Mouse (Mus musculus) limb, embryonic 15.5 days (tissue): ENCODE data around the gene Gm20388. TPM values are rescaled to one million over a fixed set of nuclear protein-coding genes. Genes with fewer than 3 reads are reported as not detected.
"Not testable (repeated sequence)": the region's sequence is repeated elsewhere in the genome, so short reads cannot be mapped to it uniquely, and the experiment has no call there.

Source experiments
- ATAC-seq: fragments of 200-750 bp; cut with Nextera tagmentation; 2 replicates; pipeline ENCODE4 v1.8.0; 2017; ENCODE audit warnings: low read depth, moderate TSS enrichment; ENCODE audit not compliant: insufficient number of reproducible peaks, low FRiP score, low TSS enrichment
- H3K27ac ChIP-seq: fragments of 300-500 bp; sonication (generic); 2 replicates; pipeline ENCODE4 v1.5.1; 2015; ENCODE audit warnings: moderate library complexity, mild to moderate bottlenecking, inconsistent platforms
- H3K27me3 ChIP-seq: fragments of 300-500 bp; sonication (generic); 2 replicates; pipeline ENCODE4 v1.6.1; 2015; ENCODE audit warnings: inconsistent platforms
- H3K36me3 ChIP-seq: fragments of 300-500 bp; sonication (generic); 2 replicates; pipeline ENCODE4 v1.6.1; 2015; ENCODE audit warnings: inconsistent platforms
- H3K4me1 ChIP-seq: fragments of 300-500 bp; sonication (generic); 2 replicates; pipeline ENCODE4 v1.6.1; 2015; ENCODE audit warnings: inconsistent platforms
- H3K4me2 ChIP-seq: fragments of 300-500 bp; sonication (generic); 2 replicates; pipeline ENCODE4 v1.6.1; 2015; ENCODE audit warnings: mild to moderate bottlenecking, inconsistent platforms
- H3K4me3 ChIP-seq: fragments of 300-500 bp; sonication (generic); 2 replicates; pipeline ENCODE4 v1.5.1; 2015; ENCODE audit warnings: mild to moderate bottlenecking, inconsistent platforms
- H3K9ac ChIP-seq: fragments of 300-500 bp; sonication (generic); 2 replicates; pipeline ENCODE4 v1.6.1; 2015; ENCODE audit warnings: inconsistent platforms
- H3K9me3 ChIP-seq: fragments of 300-500 bp; sonication (generic); 2 replicates; pipeline ENCODE4 v1.6.1; 2016; ENCODE audit warnings: inconsistent platforms
- WGBS: fragments of 180-500 bp; shearing (Covaris S2); methylation state at CpG from one replicate; pipeline ENCODE4 v1.1.7; 2015; 5-methylcytosine and 5-hydroxymethylcytosine counted together
- polyA plus RNA-seq: library from polyadenylated mRNA; unstranded; fragments of >200 nt; fragmentation: Nextera tagmentation; extraction: Ambion mirVana; gene quantifications from 2 replicates; pipeline ENCODE4 v1.2.1, GENCODE M21; 2015

Gene Gm20388
- polyA plus RNA-seq, 1 experiment from 2014 or later: 4.9 TPM

DNA sequence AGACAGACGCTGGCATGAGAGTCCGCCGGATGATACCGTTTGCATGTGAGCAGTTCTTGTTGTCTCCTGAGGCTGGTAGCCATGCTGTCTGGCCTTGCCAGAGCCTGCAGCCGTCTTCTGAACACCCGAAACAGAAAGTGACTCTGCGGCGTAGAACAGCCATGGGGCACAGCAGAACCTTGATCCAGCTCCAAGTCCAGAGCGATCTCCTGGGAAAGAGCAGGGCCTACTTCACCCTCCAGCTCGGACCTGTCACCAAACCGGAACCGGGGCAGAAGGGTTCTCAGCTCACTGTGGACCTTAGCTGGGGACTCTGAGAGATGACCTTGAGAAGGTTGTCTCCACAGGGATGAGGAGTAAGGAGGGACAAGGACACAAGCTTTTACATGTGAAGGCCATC lies 3364.5 kb downstream of the Gm20388 start:
- 91% methylated on average over 12 of the region's 12 CpGs for WGBS

DNA sequence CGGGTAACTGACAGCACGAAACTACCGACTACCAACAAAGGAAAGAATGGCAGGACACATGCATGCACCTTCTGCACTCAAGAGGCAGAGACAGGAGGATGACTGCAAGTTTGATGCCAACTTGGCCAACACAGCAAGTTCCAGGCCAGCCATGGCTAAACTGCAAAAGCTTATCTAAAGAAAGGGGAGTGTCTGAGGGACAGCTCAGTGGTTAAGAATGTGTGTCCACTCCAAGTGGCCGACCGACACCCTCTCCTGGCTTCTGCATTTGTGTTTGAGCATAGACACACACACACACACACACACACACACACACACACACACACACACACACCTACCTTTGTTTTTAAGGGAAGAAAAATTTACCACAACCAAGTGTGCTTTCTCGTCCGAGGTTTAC lies 3367.8 kb downstream of the Gm20388 start:
- WGBS: 75% methylated on average over 7 of the region's 7 CpGs
- Histone ChIP-seq H3K9ac (no peak overlapping the region), H3K36me3 (peaks cover 23% of the 10 kb centered on the region), H3K9me3 (no peaks in the 10 kb centered on the region), H3K27me3 (no peaks in the 10 kb centered on the region), H3K4me2 (no peak overlapping the region), H3K4me1 (no peaks in the 10 kb centered on the region), H3K4me3 (no peak overlapping the region), H3K27ac (no peak overlapping the region)
- ATAC-seq: no peak

More for the DNA sequence above, 3364.5 kb downstream of the Gm20388 start:
- Histone ChIP-seq H3K36me3 (peaks cover 4% of the 10 kb centered on the region; the same call in 1 of the 2 replicates), H3K9ac (no peak overlapping the region), H3K4me1 (no peaks in the 10 kb centered on the region), H3K4me3 (no peak overlapping the region), H3K9me3 (no peaks in the 10 kb centered on the region), H3K27ac (no peak overlapping the region), H3K4me2 (no peak overlapping the region), H3K27me3 (no peaks in the 10 kb centered on the region)
- ATAC-seq: no peak

DNA sequence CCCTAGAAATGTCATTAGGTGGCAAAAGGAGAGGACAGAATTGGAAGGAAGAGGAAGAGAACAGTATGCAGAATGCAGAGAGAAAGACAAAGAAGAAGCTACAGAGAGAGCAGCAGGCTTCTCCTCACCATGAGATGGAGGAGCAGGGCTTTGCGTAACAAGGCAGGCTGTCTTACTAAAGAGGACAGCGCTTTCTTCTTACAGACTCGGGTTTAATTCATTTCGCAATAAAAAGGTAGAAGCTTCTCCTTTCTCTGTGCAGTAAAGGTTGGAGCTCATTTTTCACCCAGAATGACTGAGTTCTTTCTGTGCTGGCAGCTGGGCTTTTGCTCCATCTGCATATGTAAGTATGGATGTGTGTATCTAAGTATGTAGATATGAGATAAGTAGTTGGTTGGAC lies 3369.2 kb downstream of the Gm20388 start:
- Histone ChIP-seq H3K27ac (no peak overlapping the region), H3K9me3 (no peaks in the 10 kb centered on the region), H3K9ac (no peak overlapping the region), H3K4me3 (no peak overlapping the region), H3K27me3 (no peaks in the 10 kb centered on the region), H3K4me2 (no peak overlapping the region), H3K4me1 (no peaks in the 10 kb centered on the region), H3K36me3 (peaks cover 23% of the 10 kb centered on the region)
- WGBS: 88% methylated on average over 4 of the region's 4 CpGs
- no peak for ATAC-seq

DNA sequence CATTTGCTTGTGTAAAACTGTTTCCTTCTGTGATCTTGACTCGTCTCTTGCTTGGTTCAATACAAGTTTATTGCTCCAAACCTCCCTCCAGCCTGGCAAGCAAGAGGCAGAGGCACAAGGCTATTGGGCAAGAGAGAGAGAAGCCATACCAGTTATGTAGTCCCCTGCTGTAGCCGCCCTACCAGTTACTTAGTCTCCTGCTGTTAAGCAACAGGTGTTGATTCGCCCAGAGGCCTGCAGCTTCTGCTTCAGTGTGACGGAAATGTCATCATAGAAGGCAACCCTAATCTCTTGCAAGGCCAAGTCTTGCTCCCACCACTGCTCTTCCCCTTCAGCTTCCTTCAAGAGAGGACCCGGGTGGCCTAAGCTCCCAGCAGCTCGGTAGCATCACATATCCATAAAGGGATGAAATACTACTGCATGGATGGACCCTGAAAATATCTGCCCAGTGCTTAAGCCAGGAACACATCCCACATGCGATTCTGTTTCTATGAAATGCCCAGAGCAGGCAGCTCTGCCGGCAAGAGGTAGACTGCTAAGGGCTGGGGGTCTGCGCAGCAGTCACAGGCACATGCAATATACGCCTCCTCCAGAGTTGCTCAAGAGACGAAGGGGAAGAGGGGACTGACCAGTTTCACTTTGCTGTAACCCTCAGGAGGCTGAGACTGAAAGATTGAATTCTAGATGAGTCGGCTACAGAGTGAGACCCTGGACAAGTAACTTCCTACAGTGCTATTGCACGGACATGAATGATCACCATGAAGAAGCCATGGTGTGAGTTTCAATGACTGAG lies 3369.9 kb downstream of the Gm20388 start:
- H3K9me3 ChIP-seq: no peaks in the 10 kb centered on the region
- no peak for ATAC-seq
- no peak overlapping the region for H3K4me2 ChIP-seq
- no peak overlapping the region for H3K9ac ChIP-seq
- H3K36me3 ChIP-seq: peaks cover 19% of the 10 kb centered on the region
- H3K4me3 ChIP-seq: no peak overlapping the region
- no peaks in the 10 kb centered on the region for H3K27me3 ChIP-seq
- no peaks in the 10 kb centered on the region for H3K4me1 ChIP-seq
- WGBS: 83% methylated on average over 13 of the region's 13 CpGs
- H3K27ac ChIP-seq: no peak overlapping the region

DNA sequence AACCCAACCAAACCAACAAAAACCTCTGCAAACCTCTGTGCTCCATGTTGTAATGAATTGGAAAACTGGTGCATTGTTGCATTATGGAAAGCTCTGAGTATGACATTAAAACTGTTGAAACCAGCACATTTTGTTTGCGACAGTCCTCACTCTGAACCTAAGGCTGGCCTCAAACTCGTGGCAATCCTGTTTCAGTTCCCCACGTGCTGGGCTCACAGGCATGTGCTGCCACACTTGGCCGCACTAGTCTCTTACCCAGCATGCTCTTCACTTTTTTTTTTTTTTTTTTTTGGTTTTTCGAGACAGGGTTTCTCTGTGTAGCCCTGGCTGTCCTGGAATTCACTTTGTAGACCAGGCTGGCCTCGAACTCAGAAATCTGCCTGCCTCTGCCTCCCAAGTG lies 3372.4 kb downstream of the Gm20388 start:
- not testable (repeated sequence) for H3K27me3 ChIP-seq, H3K4me2 ChIP-seq, H3K4me1 ChIP-seq, ATAC-seq, H3K27ac ChIP-seq, H3K9me3 ChIP-seq, H3K9ac ChIP-seq, H3K4me3 ChIP-seq
- peaks cover 27% of the 10 kb centered on the region for H3K36me3 ChIP-seq
- 87% methylated on average over 5 of the region's 6 CpGs for WGBS

DNA sequence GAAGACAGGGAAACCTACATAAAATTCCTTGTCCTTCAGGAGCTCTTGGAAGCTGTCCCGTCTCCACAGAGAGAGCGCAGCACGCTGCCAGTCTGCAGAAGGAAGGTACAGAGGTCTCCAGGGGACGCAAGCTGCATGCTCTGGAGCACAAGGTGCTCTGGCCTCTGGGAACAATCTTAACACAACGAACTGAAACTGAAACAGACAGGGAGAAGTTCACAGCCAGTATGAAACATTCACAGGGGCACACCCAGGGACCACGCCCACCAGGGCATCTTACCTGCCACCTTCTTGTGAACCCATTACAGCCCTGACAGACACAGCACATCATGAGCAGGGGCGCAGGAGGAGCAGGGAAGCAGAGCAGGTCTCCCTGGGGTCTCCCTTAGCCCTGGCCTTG lies 3373.3 kb downstream of the Gm20388 start:
- ATAC-seq: no peak
- Histone ChIP-seq H3K4me1 (no peaks in the 10 kb centered on the region), H3K9me3 (no peaks in the 10 kb centered on the region), H3K4me3 (no peak overlapping the region), H3K9ac (no peak overlapping the region), H3K36me3 (peaks cover 35% of the 10 kb centered on the region), H3K4me2 (no peak overlapping the region), H3K27me3 (no peaks in the 10 kb centered on the region), H3K27ac (no peak overlapping the region)
- 84% methylated on average over 7 of the region's 7 CpGs for WGBS

DNA sequence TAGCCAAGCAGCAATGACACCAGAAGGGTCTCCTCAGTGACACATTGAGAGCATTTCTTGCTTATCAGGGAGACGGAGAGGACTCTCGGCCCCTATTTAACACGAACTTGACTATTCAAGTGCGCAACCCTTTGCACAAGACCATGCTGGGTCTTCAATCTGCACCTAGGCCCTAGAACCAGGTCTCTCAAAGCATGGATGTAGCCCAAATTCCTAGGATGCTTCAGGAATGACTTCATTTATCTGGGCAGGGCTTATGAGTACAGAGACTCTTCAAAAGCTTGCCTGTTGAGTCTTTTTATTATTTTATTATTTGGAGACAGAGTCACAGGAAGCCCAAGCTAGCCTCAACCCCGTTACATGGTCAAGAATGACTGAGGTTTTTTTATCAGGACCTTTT lies 3373.9 kb downstream of the Gm20388 start:
- no peak overlapping the region for H3K27ac ChIP-seq
- H3K4me2 ChIP-seq: no peak overlapping the region
- no peaks in the 10 kb centered on the region for H3K4me1 ChIP-seq
- no peak overlapping the region for H3K4me3 ChIP-seq
- 92% methylated on average over 5 of the region's 5 CpGs for WGBS
- no peak for ATAC-seq
- H3K9ac ChIP-seq: no peak overlapping the region
- H3K27me3 ChIP-seq: no peaks in the 10 kb centered on the region
- no peaks in the 10 kb centered on the region for H3K9me3 ChIP-seq
- H3K36me3 ChIP-seq: peaks cover 36% of the 10 kb centered on the region

DNA sequence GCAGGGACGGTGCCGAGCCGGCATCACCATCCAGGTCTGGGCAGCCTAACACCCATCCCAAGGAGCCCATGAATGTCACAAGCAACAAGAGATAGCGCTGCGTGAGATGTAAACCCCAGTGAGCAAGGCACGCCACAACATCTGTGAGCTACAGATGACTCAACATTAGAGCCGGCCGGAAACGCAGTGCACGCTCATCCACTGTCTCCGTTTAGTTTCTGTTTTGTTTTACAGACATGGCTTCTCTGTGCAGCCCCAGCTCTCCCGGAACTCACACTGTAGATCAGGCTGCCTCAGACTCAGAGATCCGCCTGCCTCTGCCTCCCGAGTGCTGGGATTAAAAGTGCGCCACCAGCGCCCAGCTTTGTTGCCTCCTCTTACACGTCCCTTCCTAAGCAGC lies 3376.7 kb downstream of the Gm20388 start:
- peaks cover 27% of the 10 kb centered on the region for H3K36me3 ChIP-seq
- ATAC-seq: no peak

DNA sequence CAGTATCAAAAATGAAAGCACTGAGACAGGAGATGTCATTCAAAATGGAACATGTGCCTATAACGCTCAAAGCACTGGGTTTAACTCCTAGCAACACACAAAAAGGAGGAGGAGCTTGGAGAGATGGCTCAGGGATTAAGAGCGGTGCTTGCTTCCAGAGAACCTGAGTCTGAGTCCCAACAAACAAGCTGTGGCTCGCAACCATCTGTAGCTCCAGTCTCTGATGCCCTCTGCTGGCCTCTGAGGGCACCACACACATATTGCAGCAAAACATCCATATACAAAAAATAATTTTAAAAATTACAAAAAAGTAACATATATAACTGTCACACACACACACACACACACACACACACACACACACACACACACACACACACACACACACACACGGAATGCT lies 3379.5 kb downstream of the Gm20388 start:
- H3K4me1 ChIP-seq: no peaks in the 10 kb centered on the region
- no peaks in the 10 kb centered on the region for H3K9me3 ChIP-seq
- H3K9ac ChIP-seq: no peak overlapping the region
- 70% methylated on average over 4 of the region's 4 CpGs for WGBS
- no peak overlapping the region for H3K27ac ChIP-seq
- H3K27me3 ChIP-seq: no peaks in the 10 kb centered on the region
- ATAC-seq: no peak
- H3K36me3 ChIP-seq: peaks cover 27% of the 10 kb centered on the region
- no peak overlapping the region for H3K4me2 ChIP-seq
- H3K4me3 ChIP-seq: no peak overlapping the region

More for the DNA sequence above, 3376.7 kb downstream of the Gm20388 start:
- Histone ChIP-seq H3K27ac (no peak overlapping the region), H3K27me3 (no peaks in the 10 kb centered on the region), H3K4me2 (no peak overlapping the region), H3K9me3 (no peaks in the 10 kb centered on the region), H3K4me1 (no peaks in the 10 kb centered on the region), H3K4me3 (no peak overlapping the region), H3K9ac (no peak overlapping the region)
- WGBS: 94% methylated on average over 17 of the region's 17 CpGs

DNA sequence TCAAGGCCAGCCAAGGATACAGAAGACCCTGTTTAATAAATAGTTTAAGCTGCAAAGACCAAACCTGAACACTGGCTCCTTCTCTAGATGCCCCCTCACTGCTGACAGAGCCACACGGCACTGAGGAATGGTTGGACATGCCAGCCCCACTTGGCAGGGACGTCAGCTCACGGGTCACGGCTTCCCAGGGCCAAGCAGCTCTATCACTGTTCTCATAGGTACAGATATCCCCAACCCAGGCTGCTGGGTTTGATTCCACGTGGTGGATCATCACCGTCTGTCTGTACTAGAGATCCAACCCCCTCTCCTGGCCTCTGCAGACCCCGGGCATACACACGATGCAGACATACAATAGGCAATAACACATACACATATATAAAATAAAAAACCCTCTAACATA lies 3380.0 kb downstream of the Gm20388 start:
- Histone ChIP-seq H3K4me3 (no peak overlapping the region), H3K27me3 (no peaks in the 10 kb centered on the region), H3K4me2 (no peak overlapping the region), H3K4me1 (no peaks in the 10 kb centered on the region), H3K9ac (no peak overlapping the region), H3K9me3 (no peaks in the 10 kb centered on the region), H3K36me3 (peaks cover 32% of the 10 kb centered on the region), H3K27ac (no peak overlapping the region)
- no peak for ATAC-seq
- 92% methylated on average over 8 of the region's 8 CpGs for WGBS

DNA sequence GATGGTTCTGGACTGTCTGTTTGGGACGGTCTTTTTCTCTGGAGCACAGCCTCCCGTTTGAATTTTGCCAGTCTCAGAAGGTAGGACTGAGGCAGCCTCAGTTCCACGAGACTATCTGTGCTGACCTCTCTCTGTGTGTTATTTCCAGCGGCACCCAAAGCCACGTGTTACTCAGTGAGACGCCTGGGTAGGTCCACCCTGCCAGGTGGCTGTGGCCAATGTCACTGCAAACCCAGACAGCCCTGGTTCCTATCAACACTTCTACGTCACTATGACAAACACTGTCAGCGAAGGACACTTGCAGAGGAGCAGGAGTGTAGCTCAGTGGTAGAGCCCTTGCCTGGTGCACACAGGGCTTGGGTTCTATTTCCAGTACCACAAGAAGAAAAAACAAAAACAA lies 3381.1 kb downstream of the Gm20388 start:
- Histone ChIP-seq H3K9me3 (no peaks in the 10 kb centered on the region), H3K4me2 (no peak overlapping the region), H3K27me3 (no peaks in the 10 kb centered on the region), H3K4me1 (no peaks in the 10 kb centered on the region), H3K4me3 (no peak overlapping the region), H3K36me3 (peaks cover 38% of the 10 kb centered on the region), H3K9ac (no peak overlapping the region), H3K27ac (no peak overlapping the region)
- no peak for ATAC-seq
- WGBS: 81% methylated on average over 8 of the region's 8 CpGs

DNA sequence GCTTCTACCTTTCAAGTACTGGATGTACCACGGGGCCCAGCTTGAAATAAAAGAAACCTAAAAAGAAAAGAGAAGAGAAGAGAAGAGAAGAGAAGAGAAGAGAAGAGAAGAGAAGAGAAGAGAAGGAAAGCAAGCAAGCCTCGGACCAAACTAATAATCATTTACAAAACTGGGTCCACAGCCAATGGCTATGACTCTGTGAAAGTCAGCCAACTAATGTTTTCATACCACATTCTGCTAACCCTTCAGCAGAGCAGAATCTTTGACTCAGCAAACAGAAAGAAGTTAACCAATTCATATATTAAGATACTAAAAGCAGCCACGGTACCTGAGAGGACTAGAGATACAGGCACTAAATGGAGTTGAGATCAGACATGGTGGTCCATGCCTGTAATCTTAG lies 3381.6 kb downstream of the Gm20388 start:
- Histone ChIP-seq H3K27ac (no peak overlapping the region), H3K36me3 (peaks cover 40% of the 10 kb centered on the region), H3K9me3 (no peaks in the 10 kb centered on the region), H3K4me3 (no peak overlapping the region), H3K9ac (no peak overlapping the region), H3K4me2 (no peak overlapping the region), H3K4me1 (no peaks in the 10 kb centered on the region), H3K27me3 (no peaks in the 10 kb centered on the region)
- 79% methylated on average over 3 of the region's 3 CpGs for WGBS
- no peak for ATAC-seq

DNA sequence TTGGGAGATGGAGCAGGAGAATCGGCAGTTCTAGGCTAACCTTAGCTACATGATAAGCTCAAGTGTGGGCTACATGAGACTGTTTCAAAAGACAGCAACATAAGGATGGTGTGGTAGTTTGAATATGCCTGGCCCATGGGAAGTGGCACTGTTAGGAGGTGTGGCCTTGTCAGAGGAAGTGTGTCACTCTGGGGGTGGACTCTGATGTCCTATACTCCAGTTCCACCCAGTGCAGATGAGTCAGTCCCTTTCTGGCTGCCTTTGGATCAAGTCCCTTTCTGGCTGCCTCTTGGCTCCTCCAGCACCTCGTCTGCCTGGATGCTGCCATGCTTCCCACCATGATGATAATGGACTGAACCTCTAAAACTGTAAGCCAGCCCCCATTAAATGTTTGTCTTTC lies 3382.1 kb downstream of the Gm20388 start:
- H3K9ac ChIP-seq: no peak overlapping the region
- ATAC-seq: no peak
- WGBS: 85% methylated on average over 2 of the region's 2 CpGs
- no peak overlapping the region for H3K4me3 ChIP-seq
- no peaks in the 10 kb centered on the region for H3K27me3 ChIP-seq
- H3K36me3 ChIP-seq: peaks cover 36% of the 10 kb centered on the region
- no peaks in the 10 kb centered on the region for H3K4me1 ChIP-seq
- H3K27ac ChIP-seq: no peak overlapping the region
- no peak overlapping the region for H3K4me2 ChIP-seq
- no peaks in the 10 kb centered on the region for H3K9me3 ChIP-seq
